Mouse (Mus musculus): Measurements from ENCODE around the gene Olfr539.

DNA sequence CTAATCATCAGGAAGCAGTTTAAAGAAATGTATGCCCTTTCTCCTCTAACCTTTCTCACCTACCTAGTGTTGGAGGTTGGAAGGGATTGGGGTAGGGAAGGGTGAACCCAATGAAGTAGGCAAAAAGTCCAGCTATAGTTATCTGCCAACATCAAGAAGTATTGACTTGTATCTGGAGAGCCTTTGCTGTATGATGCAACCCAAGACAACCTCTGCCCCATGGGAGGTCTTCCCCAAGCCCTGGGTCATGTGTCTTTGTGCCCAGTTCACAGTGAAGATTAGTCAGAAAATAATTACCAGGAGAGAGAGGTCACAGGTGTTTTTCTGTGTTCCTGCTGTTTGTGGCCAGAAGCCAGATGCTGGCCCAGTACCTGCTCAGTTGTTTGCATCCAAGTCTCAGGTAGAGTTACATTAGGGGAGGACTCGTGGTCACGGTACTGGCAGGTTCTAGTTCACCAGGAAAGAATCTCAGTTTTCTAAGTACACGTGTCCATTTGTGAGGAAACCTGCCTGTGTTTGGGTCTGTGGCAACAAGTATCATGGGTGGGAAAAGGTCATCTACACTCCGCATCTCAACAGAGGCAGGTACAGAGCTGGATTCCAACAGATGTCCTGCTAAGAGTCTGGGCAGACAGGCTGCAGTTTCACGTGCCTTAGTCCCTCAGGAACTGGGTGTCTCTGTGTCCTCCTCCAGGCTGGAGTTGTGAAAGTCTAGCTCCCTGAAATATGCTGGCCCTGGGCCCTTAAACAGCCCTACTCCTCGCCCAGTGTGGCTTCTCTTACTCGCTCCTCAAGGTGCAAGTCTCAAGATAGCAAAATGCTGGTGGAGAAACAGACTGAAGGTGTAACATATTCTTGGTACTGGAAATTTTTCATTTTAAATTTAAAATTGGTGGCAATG, 57.7 kb downstream of the Olfr539 start:
- TF ChIP-seq CTCF (IDR thresholded peaks at IDR 0.05; ENCODE audit: control insufficient read depth, insufficient read depth, insufficient read length) (no peak), CEBPB (IDR thresholded peaks at IDR 0.05; ENCODE audit: low read depth) (no peak), MYOD1 (IDR thresholded peaks at IDR 0.05; ENCODE audit: control insufficient read depth, insufficient read length, low read depth) (no peak), MAX (IDR thresholded peaks at IDR 0.05) (no peak), USF1 (IDR thresholded peaks at IDR 0.05; ENCODE audit: low read depth) (no peak), FOSL1 (IDR thresholded peaks at IDR 0.05; ENCODE audit: insufficient read depth, low read length, poor library complexity, severe bottlenecking) (no peak)
